Comparison of ENCODE assay signal across 8 mouse cellular contexts in the genomic region with DNA sequence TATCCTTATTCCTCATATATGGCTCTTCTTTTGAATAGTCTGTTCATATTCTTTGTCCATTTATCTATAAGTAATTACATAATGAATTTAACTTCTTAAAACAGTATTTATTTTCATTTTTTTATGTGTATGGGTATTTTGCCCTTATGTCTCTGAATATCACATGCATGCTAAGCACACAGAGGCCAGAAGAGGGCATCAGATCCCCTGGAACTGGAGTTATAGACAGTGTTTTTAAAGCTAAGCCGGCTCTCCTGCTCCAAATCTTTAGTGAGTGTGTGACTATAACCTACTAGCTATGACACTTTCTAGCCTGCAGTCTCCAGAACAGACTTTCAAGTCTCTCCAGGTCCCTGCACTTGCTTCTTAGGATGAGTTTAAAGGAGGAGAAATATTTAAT.
A peak's percentile ranks its signal among the peaks of the same experiment; 100 is the strongest.
DNase-seq lines count a peak whose midpoint lies in the region; ATAC-seq lines count a peak whose summit lies in the region.

No protein-coding gene starts in this region.

- H3K4me3 ChIP-seq in heart, embryonic 12.5 days = no peak overlapping the region
- no peak overlapping the region for H3K4me3 ChIP-seq in forebrain, embryonic 10.5 days

- H3K9ac ChIP-seq in heart, embryonic 12.5 days = no peak overlapping the region

- H3K27me3 ChIP-seq in heart, embryonic 12.5 days (replicated peaks) = no peaks in the 10 kb centered on the region
- no peaks in the 10 kb centered on the region for H3K27me3 ChIP-seq in forebrain, embryonic 10.5 days (ENCODE audit: poor library complexity, severe bottlenecking)

- H3K27ac ChIP-seq in heart, embryonic 12.5 days (ENCODE audit: poor library complexity, severe bottlenecking) = no peak overlapping the region
- H3K27ac ChIP-seq in forebrain, embryonic 10.5 days = no peak overlapping the region

- WGBS in heart, embryonic 12.5 days = 21% methylated on average over 1 of the region's 1 CpGs
- 68% methylated on average over 1 of the region's 1 CpGs for WGBS in forebrain, embryonic 10.5 days

- 0 out of 2 replicates have a peak, but pooled peaks cover 3% of the 10 kb centered on the region for H3K4me1 ChIP-seq in heart, embryonic 12.5 days (replicated peaks)
- H3K4me1 ChIP-seq in forebrain, embryonic 10.5 days = peaks cover 5% of the 10 kb centered on the region; the same call in 1 of the 2 replicates

- peaks cover 67% of the 10 kb centered on the region for H3K36me3 ChIP-seq in heart, embryonic 12.5 days
- peaks cover 98% of the 10 kb centered on the region for H3K36me3 ChIP-seq in forebrain, embryonic 10.5 days (replicated peaks)

- no peaks in the 10 kb centered on the region for H3K9me3 ChIP-seq in heart, embryonic 12.5 days (replicated peaks)
- H3K9me3 ChIP-seq in forebrain, embryonic 10.5 days = no peaks in the 10 kb centered on the region

- no peak for ATAC-seq in heart, embryonic 12.5 days (ENCODE audit: insufficient number of reproducible peaks, low FRiP score)

- no peak overlapping the region for H3K4me2 ChIP-seq in heart, embryonic 12.5 days

- DNase-seq in heart, postnatal 4 days = peak; percentile 60
- peak; percentile 38 for DNase-seq in urinary bladder, postnatal 14 days (ENCODE audit: low spot score)
- no peak for DNase-seq in urinary bladder, adult 18-20 months (ENCODE audit: low spot score in 2 of 2)
- DNase-seq in frontal cortex, adult 2 months (ENCODE audit: extremely low spot score in 1 of 2, low spot score in 1 of 2) = peak; percentile 25 to 74
- DNase-seq in lung, postnatal 14 days = peak; percentile 52
- DNase-seq in thymus, postnatal 36 days = peak; percentile 67 to 71
- DNase-seq in forebrain, embryonic 10.5 days (ENCODE audit: extremely low spot score, low spot score) = no peak

Comparison
In these comparisons a context has a peak if more than half of its experiments do, and no peak if none do; other contexts are left out.
1. DNase-seq: peak in heart, postnatal 4 days (single experiment), urinary bladder, postnatal 14 days (single experiment), frontal cortex, adult 2 months (2 of 2), lung, postnatal 14 days (single experiment) and thymus, postnatal 36 days (2 of 2); none in urinary bladder, adult 18-20 months (0 of 2) and forebrain, embryonic 10.5 days (single experiment).